In the genomic region with DNA sequence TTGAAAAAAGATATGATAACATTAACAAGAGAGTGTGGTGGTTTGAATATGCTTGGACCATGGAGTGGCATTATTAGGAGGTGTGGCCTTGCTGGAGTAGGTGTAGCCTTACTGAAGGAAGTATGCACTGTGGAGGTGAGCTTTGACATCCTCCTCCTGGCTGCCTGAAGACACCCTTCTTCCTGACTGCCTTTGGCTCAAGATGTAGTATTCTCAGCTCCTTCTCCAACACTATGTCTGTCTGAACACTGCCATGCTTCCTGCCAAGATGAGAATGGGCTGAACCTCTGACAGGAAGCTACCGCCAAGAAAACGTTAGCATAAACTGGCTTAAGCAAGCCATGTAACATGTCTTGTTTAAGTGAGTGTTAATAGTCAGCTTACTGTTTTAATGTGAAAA, we compare ENCODE assay signal across 25 mouse cellular contexts.
"Had no signal": no experiment of that assay in that cellular context is flagged by ENCODE, and none has a peak within 500 bp of the region (broad histone marks: within the 10 kb centered on the region; RNA-seq: fewer than 3 reads in every experiment).

No protein-coding gene starts in this region.

- H3K4me1 ChIP-seq: heart, embryonic 10.5 days; heart, embryonic 12.5 days; hindbrain, embryonic 10.5 days; hindbrain, embryonic 12.5 days; intestine, embryonic 15.5 days; limb, embryonic 15.5 days had no signal

- H3K4me2 ChIP-seq: heart, embryonic 12.5 days; hindbrain, embryonic 12.5 days; hindbrain, embryonic 14.5 days; intestine, embryonic 15.5 days; limb, embryonic 13.5 days; limb, embryonic 15.5 days had no signal

- ATAC-seq: hindbrain, embryonic 16.5 days; inflammation-experienced regulatory T-cells, adult 6 months; intestine, embryonic 15.5 days; intestine, postnatal 0 days had no signal

- H3K27ac ChIP-seq: gastrocnemius, adult 2 months; heart, embryonic 10.5 days; hindbrain, embryonic 10.5 days; hindbrain, embryonic 12.5 days; hindbrain, embryonic 14.5 days; intestine, embryonic 15.5 days; layer of hippocampus, adult 2 months; left cerebral cortex, adult 2 months; limb, embryonic 13.5 days; limb, embryonic 15.5 days had no signal

- H3K27me3 ChIP-seq: heart, embryonic 12.5 days; hindbrain, embryonic 12.5 days; intestine, embryonic 15.5 days; limb, embryonic 13.5 days; limb, embryonic 15.5 days had no signal

- H3K36me3 ChIP-seq: heart, embryonic 10.5 days; heart, embryonic 12.5 days; hindbrain, embryonic 10.5 days; hindbrain, embryonic 12.5 days; intestine, embryonic 15.5 days; limb, embryonic 13.5 days; limb, embryonic 15.5 days had no signal

- DNase-seq: gastrocnemius, adult 2 months; gastrocnemius, postnatal 10 days; gastrocnemius, postnatal 25 days; heart, adult 18-20 months; heart, postnatal 10 days; heart, postnatal 4 days; kidney, adult 18-20 months; kidney, adult 8-10 months; kidney, postnatal 10 days; kidney, postnatal 25 days; kidney, postnatal 4 days; left cerebral cortex, postnatal 4 days had no signal

- H3K4me3 ChIP-seq: gastrocnemius, adult 2 months; heart, embryonic 10.5 days; heart, embryonic 12.5 days; hindbrain, embryonic 10.5 days; hindbrain, embryonic 12.5 days; intestine, embryonic 15.5 days; layer of hippocampus, adult 2 months; left cerebral cortex, adult 2 months; limb, embryonic 13.5 days; limb, embryonic 15.5 days had no signal

- H3K9ac ChIP-seq: heart, embryonic 12.5 days; hindbrain, embryonic 12.5 days; hindbrain, embryonic 14.5 days; intestine, embryonic 15.5 days; limb, embryonic 13.5 days; limb, embryonic 15.5 days had no signal

- H3K9me3 ChIP-seq: heart, embryonic 10.5 days; heart, embryonic 12.5 days; hindbrain, embryonic 10.5 days; hindbrain, embryonic 12.5 days; intestine, embryonic 15.5 days; limb, embryonic 13.5 days; limb, embryonic 15.5 days had no signal
